Mouse (Mus musculus): ENCODE results near the gene Fbxo44. TPM values are rescaled to one million over a fixed set of nuclear protein-coding genes. Genes with fewer than 3 reads are reported as not detected.
"Not testable (repeated sequence)": the region's sequence is repeated elsewhere in the genome, so short reads cannot be mapped to it uniquely, and the experiment has no call there.

The Fbxo44 gene
- total RNA-seq, 2 experiments from 2014 or later: 143 to 156 TPM

DNA sequence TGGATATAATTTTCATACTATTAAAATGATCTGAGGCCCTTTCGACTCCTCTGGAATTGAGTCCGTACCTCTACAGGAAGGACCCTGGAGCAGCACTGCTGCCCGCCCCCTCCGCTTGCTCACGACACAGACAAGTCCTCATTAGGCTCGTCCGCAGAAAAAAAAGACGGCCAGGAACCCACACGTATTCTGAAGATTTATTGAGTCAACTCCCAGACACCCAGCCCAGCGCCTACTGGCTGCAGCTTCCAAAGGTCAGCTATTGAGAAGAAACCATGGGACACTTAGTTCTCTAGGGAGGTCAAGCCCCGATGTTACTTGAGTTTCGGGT lies 20.6 kb downstream of the Fbxo44 start:
- no peak for DNase-seq (ENCODE audit: low spot score in 2 of 2)
- intact Hi-C loops (cut with DNase I): no loop called here

DNA sequence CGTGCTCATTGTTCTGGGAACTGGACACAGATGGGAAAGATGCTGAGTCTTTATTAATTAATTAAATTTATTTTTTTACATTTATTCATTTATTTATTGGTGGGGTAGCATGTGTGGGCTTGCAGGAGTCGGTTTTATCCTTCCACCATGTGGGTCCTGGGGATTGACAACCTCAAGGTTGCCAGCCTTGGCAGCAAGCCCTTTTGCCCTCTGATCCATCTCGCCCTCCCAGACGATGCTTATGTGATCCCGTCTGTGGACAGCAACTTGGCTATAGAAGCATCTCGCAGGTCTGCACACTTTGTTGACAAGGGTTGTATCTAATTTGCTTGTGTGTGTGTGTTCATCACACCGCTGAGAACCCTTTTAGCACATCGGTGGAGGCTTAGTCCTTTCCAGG lies 22.8 kb downstream of the Fbxo44 start:
- intact Hi-C loops (cut with DNase I): no loop called here
- DNase-seq (ENCODE audit: low spot score in 2 of 2): no peak

- no peak for DNase-seq (ENCODE audit: low spot score in 2 of 2)
- intact Hi-C loops (cut with DNase I): no loop called here
Measured at GRCm38 (mm10) chr4:148134988-148135387, 25.3 kb downstream of the Fbxo44 start.

DNA sequence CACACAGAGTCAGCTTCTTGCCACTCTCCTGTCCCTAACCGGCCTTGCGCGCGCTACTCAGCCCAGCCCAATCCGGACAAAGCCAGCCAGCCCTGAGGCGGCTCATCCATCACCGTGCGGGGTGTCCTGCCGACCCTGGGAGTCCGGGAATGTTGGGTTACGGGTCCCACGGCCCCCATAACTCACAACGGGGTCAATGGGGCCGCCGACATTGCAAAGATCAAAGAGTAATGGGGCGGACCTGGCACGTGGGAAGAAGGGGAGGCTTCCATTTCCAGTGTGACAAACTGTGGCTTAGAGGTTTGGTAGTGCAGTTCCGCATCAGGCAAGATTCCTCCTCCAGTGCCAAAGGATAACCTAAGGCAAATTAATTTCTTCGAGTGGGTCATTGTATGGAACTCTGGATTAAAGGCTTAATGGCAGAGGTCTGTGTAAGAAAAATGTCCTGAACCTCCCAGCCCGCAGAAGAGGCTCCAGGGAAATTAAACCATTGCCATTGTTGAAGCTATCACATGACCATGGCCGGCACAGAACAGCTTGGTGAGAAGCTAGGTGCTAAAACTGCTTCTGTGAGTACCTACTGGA lies 28.7 kb downstream of the Fbxo44 start:
- intact Hi-C loops (cut with DNase I): no loop called here
- no peak for DNase-seq (ENCODE audit: low spot score in 2 of 2)

DNA sequence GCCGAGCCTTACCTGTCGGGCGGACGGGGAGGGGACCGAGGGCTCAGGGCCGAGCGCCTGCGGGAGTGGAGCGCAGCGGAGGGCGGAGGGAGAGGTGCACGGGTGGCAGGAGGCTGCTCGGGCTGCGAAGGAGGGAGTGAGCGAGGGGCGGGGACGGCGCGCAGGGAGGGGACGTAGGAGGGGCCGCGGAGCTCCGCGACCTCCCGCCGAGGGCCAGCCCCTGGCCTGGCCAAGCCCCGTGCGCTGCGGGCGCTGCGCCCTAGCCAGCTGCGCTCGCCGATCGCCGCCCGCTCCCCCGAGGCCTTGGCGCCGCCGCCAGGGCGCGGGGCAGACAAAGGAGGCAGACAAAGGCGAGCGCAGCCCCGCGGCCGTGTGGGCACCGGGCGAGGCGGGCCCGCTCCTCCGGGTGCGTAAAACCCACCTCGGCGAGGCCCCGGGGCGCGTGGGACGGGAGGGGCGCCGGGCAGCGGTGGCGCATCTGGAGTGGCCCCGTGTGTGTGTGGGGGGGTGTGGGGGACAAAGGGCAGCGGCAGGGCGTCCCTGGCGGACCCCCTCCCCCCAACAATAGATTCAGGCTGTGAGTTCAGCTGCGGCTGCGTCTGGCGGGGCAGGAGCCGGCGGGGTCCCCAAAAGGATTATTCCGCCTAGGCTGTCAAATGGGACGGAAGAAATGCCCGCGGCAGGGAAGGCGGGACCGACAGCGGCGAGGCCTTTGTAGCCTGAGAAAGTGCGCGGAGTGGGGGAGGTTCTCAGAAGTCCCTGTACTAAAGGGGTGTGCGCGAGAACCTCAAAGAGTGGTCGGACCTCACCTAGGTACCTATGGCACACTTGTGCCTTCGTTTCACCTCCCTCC lies 29.5 kb downstream of the Fbxo44 start, which contains the start of gene Draxin:
TSS of gene Draxin (minus strand) at position 138 of the 853 bp plus-strand sequence.
- no peak for DNase-seq (ENCODE audit: low spot score in 2 of 2)
- intact Hi-C loops (cut with DNase I): no loop called here

DNA sequence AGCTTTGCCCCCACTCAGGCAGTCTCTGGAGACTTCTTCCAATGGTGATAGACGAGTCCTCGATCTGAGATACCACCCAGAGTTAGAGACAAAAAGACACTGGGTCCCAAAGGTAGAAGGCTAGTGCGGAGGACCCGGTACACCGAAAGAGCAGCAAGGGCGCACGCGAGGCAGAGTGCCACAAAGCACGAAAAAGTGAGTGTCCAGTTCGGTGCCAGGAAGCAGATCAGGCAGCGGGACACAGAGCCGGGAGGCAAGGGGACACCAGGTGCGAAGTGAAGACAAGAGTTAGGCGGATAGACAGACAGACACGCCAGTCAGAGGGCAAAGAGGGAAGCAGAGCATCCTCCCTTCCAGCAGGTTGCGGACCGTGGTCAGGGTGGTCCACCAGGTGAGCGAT lies 30.1 kb downstream of the Fbxo44 start, which contains the start of gene Mad2l2:
TSS of gene Mad2l2 (plus strand) at position 252 of the 400 bp plus-strand sequence.
- intact Hi-C loops (cut with DNase I): no loop called here
- no peak for DNase-seq (ENCODE audit: low spot score in 2 of 2)

- DNase-seq (ENCODE audit: low spot score in 2 of 2): no peak
- intact Hi-C loops (cut with DNase I): no loop called here
Measured at GRCm38 (mm10) chr4:148128672-148129071, 31.6 kb downstream of the Fbxo44 start.

DNA sequence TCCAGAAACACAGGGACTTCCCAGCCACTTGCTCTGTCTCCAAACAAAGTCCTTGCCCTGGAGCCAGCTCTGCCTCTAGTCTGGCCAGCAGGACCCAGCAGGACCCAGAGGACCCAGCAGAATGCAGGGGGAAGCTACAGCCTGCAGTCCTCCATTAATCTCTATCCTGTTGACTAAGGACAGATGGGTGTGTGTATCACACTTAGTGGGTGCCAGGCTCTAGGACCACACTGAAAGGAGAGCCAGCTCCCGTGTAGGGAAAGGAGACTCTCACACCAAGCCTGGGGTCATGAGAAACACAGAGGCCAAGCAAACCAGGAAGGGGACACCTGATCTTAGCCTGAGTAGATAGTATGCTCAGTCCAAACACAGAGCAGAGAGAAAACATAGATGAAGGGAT lies 32.0 kb downstream of the Fbxo44 start:
- intact Hi-C loops (cut with DNase I): no loop called here
- no peak for DNase-seq (ENCODE audit: low spot score in 2 of 2)

DNA sequence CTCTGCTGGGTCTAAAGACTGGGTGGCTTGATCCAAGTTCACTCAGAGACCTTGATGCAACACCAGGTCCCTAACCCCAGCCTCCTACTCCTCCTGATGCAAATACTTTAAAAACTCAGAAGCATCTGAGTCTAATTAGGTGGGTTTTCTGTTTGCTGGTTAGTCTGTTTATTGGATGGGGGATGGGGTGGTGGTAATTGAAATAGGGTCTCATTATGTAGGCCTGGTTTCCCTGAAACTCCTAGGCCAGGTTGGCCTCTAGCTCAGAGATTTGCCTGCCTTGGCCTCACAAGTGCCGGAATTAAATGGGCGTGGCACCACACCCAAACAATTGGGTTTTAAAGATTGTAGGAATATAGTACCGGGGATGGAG lies 37.6 kb downstream of the Fbxo44 start:
- DNase-seq (ENCODE audit: low spot score in 2 of 2): no peak
- intact Hi-C loops (cut with DNase I): no loop called here

- no peak for DNase-seq (ENCODE audit: low spot score in 2 of 2)
- intact Hi-C loops (cut with DNase I): no loop called here
Measured at GRCm38 (mm10) chr4:148121982-148122693, 38.1 kb downstream of the Fbxo44 start.

DNA sequence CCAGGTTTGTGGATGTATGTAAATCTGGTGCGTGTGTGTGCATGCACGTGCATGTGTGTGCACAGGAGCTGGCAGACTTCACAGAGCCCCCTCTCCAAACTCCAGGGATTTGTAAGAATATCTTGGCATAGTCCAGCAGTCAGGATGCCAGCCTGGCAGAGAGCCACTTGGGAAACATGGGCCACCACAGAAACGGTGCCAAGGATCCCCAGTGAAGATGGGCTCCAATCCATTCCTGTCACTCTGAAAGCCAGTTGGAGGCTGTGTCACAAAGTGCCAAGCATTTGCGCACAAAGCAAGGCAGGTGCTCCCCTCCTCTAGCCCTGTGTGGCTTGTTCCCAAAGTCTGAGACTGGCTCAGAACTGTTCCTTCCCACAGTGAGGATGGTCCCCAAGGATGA lies 38.9 kb downstream of the Fbxo44 start:
- intact Hi-C loops (cut with DNase I): no loop called here
- DNase-seq (ENCODE audit: low spot score in 2 of 2): no peak

GRCm38 (mm10) chr4:148120555-148120954 lies 39.7 kb downstream of the Fbxo44 start:
- intact Hi-C loops (cut with DNase I): no loop called here
- no peak for DNase-seq (ENCODE audit: low spot score in 2 of 2)

DNA sequence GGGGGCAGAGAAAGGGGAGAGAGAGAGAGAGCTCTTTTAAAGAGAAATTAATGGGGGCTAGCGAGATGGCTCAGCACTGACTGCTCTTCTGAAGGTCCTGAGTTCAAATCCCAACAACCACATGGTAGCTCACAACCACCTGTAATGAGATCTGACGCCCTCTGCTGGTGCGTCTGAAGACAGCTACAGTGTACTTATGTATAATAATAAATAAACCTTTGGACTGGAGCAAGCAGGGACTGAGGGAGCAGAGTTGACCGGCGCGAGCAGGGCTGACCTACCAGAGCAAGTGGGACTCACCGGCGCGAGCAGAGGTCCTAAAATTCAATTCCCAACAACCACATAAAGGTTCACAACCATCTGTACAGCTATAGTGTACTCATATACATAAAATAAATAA lies 40.7 kb downstream of the Fbxo44 start:
- intact Hi-C loops (cut with DNase I); DNase-seq (ENCODE audit: low spot score in 2 of 2): not testable (repeated sequence)

GRCm38 (mm10) chr4:148117392-148117791 lies 42.9 kb downstream of the Fbxo44 start:
- no peak for DNase-seq (ENCODE audit: low spot score in 2 of 2)
- intact Hi-C loops (cut with DNase I): no loop called here

DNA sequence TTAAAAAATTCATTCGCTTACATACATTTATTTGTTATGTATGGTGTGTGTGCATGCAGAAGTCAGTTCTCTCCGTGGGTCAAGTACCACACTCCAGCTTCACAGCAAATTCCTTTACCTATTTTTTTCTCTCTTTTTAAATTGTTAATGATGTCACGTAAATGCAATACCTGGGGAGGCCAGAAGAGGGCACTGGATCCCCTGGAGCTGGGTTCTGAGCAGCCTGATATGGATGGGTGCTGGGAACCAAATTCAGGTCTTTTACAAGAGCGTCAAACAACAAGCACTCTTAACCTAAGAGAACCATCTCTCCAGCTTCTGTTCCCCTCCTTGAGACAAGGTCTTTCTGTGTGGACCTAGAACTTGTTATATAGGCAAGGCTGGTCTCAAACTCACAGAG lies 43.6 kb downstream of the Fbxo44 start:
- intact Hi-C loops (cut with DNase I): no loop called here

GRCm38 (mm10) chr4:148115467-148115866 lies 44.8 kb downstream of the Fbxo44 start:
- intact Hi-C loops (cut with DNase I): loop anchor here (2.0 kb wide), 1 partner anchor 49 kb away; no protein-coding TSS in a partner anchor
- DNase-seq (ENCODE audit: low spot score in 2 of 2): no peak

More for the DNA sequence above, 43.6 kb downstream of the Fbxo44 start:
- DNase-seq (ENCODE audit: low spot score in 2 of 2): no peak

DNA sequence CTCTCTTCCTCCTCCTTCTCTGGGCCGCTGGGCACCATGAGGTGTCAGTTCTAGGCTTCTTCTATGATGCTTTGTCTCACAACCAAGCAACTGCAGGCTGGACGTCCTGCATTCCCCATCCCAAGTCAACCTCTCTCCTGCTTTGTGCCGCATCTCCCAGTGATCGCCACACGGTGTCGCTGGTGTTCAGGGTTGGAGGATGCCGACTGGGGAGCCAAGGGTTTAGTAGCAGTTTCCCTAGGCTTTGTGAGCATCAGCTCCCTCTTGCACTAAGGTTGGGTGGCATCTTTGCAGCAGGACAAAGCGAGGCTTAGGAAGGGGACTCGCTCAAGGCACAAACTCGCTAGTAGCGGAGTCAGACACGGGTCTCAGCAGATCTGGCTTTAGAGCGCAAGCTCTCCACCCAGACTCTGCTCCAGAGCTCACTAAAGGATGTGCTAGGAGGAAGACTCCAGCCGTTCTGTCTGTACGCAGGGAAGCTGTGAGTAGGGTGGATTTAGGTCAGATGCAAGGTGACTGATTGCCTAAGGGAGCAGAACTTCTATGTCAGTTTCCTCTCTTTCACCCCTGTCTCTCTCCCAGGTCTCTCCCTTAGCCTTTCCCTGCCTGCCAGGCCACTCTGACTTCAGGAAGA lies 45.4 kb downstream of the Fbxo44 start:
- intact Hi-C loops (cut with DNase I): loop anchor here (2.0 kb wide), 1 partner anchor 50 kb away; no protein-coding TSS in a partner anchor

DNA sequence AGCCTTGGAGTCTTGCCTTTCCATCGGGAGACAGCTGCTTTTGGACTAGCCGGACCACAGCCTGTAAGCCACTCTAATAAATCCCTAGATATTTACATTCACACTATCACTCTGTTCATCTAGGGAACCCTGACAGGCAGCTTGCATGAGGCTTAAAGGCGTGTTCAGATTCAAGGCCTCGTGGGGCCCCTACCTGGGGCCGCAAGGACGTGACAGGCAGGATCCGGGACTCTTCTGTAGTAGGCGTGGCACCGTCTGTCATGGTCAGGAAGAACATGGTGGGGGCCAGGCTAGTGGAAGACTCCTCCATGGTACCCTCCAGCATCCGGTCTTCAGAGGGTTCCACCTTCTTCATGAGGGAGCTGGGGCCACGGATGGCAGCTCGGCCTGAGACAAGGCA lies 47.8 kb downstream of the Fbxo44 start:
- intact Hi-C loops (cut with DNase I): no loop called here
- no peak for DNase-seq (ENCODE audit: low spot score in 2 of 2)

More for the DNA sequence above, 45.4 kb downstream of the Fbxo44 start:
- DNase-seq (ENCODE audit: low spot score in 2 of 2): peak; percentile 78 to 80

- intact Hi-C loops (cut with DNase I): loop anchor here (10.0 kb wide), 1 partner anchor 326 kb away; no protein-coding TSS in a partner anchor
- DNase-seq (ENCODE audit: low spot score in 2 of 2): no peak
Measured at GRCm38 (mm10) chr4:148109215-148109614, 51.1 kb downstream of the Fbxo44 start.

DNA sequence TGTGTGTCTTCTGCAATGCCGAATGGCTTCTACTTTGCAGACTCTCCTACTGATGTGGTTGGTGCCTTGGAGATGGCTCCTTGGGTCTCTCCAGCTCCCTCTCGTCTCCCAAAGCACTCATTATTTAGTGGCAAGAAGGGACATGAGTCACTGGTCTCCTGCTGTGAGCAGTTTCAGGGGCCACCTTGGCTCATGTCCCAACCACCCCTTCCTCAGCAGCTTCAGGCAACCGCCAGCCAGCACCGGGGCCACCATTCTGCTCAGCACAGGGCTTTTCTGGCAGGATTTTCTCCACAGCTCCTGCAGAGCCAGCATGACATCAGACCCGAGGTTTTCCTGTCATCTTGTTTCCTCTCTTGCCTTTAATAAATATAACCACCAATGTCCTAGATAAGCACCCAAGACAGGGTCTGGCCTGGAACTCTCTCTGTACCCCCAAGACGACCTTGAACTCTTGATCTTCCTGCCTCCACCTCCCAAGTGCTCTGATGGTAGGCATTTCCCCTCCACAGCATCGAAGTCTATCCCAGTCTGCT lies 51.6 kb downstream of the Fbxo44 start:
- intact Hi-C loops (cut with DNase I): loop anchor here (10.0 kb wide), 1 partner anchor 326 kb away; no protein-coding TSS in a partner anchor

More for the DNA sequence above, 51.6 kb downstream of the Fbxo44 start:
- DNase-seq (ENCODE audit: low spot score in 2 of 2): no peak
